Mouse (Mus musculus) stomach, postnatal 0 days (tissue): ENCODE data around the gene Ssbp4.

ENCODE experiments used
- CTCF ChIP-seq: IDR thresholded peaks from 2 replicates; pipeline ENCODE4 v1.5.1; 2016; ENCODE audit warnings: antibody characterized with exemption, low read depth, mild to moderate bottlenecking, moderate library complexity
- EP300 ChIP-seq: optimal IDR thresholded peaks from 2 replicates; pipeline ENCODE3; 2016; ENCODE audit warnings: antibody characterized with exemption

DNA sequence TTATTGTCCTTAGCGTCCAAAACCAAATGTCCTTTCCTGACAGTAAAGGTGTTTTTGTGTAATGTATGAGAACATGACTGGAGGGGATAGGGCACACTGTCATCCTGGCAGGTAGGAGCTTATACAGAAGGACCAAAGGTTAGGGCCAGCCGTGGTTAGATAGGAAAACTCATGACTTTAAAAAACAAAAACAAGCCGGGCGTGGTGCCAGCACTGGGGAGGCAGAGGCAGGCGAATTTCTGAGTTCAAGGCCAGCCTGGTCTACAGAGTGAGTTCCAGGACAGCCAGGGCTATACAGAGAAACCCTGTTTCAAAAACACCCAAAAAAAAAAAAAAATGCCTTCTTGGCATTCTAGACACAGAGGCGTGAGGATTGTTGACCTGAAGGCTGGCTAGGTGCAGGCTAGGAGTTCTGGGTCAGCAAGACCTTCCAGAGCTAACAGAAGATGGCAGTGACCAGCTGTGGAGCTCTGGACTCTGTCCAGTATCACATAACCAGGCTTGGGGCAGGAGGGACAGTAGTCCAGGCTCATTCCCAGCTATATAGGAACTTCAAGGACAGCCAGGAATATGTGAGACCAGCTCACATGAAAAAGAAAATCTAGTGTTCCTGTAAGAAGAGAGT, 44.8 kb downstream of the Ssbp4 start:
- TF ChIP-seq CTCF (no peak), EP300 (no peak)
